Mouse (Mus musculus): ENCODE results near the gene Glrx5.

DNA sequence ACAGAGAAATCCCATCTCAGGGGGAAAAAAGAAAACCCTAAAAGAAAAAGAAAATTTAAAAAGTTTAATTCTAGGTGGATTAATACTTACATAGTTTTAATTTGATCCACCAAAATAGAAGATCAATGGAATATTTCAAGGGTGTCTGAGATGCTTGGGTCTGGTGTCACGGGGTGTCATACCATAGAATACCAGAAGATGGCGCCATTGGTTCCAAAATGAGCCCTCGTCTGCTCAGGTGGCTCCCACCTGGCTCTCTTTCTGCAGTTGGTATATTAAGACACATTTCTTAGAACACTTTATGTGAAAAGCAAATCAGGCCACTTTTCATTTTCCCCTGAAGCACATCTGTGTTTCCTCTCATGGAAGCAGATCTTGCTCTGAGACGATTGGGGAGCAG lies 18.4 kb downstream of the Glrx5 start:
- TF ChIP-seq FLI1 (IDR thresholded peaks at IDR 0.05; ENCODE audit: low read length) (no peak), GATA1 (IDR thresholded peaks at IDR 0.05; ENCODE audit: borderline replicate concordance, low read length) (no peak)
